Mouse (Mus musculus): ENCODE data around the gene Vapa.

Gene Vapa

DNA sequence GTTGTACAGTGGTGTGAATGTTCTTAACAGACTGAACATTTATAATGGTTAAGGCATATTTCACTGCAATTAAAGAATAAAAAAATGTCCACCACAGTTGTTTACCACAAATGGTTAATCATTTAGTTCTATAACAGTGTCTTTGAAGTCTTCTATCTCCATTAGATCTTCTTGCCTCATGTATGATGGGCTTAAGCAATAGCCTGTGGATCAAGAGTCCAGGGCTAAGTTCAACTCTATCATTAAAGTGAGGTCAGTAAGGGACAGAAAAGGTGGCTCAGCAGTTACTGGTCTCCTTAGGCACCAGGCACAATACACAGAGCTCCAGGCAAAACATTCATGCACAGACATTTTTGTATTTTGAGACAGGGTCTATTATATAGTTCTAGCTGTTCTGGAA, 9.8 kb upstream of the Vapa start:
- no peak for DNase-seq

DNA sequence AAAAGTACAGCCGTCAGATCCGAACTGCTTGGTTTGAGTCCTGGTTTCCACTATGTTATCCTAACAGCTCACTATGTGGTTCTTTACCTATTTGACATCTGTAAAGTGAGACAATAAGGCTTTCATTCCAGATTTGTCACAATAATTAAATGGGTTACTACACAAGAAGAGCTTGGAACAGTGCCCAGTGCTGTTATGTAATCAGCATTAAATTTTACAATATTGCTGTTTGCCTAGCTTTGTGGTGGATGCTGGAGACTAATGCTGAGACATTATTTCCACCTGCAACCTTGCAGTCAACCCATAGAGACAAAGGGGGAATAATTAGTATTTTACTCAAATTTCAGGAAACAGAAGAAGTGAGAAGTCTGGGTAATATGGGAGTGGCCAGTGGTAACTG, 5.1 kb upstream of the Vapa start:
- DNase-seq = no peak

GRCm38 (mm10) chr17:65615678-65616077, 2.3 kb upstream of the Vapa start:
- no peak for DNase-seq

DNA sequence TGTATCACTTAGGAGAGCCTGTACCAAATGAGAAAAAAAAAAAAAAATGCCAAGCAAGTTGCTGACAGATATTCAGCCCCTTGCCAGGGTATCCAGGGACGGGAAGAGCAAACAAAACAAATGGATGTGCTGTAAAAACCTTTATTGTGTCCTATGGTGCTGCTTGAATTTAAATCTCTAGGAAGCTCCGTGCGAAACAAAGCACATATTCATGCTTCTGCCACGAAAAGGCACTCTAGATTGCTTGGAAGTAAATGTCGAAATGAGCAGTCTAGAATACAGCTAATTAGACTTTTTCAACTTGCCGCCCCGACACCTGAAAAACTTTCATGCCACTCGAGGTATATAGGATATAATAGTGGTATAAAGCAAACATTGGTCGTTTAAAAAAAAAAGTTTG, 1.1 kb upstream of the Vapa start:
- no peak for DNase-seq

DNA sequence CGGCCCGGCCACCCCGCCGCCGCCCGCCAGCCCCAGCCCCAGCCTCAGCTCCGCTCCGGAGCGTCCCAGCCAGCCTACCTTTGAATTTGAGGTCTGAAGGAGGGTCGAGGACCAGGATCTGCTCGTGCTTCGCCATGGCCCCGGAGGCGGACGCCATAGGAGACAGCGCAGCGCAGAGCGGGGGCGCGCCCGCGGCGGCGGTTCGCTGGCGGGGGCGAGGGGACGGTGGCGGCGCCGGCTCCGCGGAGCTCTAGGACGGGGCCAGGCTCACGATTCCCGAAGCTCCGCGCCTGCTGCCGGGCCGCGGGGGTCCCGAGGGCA, 253 bp downstream of the Vapa start:
- no peak for DNase-seq

DNA sequence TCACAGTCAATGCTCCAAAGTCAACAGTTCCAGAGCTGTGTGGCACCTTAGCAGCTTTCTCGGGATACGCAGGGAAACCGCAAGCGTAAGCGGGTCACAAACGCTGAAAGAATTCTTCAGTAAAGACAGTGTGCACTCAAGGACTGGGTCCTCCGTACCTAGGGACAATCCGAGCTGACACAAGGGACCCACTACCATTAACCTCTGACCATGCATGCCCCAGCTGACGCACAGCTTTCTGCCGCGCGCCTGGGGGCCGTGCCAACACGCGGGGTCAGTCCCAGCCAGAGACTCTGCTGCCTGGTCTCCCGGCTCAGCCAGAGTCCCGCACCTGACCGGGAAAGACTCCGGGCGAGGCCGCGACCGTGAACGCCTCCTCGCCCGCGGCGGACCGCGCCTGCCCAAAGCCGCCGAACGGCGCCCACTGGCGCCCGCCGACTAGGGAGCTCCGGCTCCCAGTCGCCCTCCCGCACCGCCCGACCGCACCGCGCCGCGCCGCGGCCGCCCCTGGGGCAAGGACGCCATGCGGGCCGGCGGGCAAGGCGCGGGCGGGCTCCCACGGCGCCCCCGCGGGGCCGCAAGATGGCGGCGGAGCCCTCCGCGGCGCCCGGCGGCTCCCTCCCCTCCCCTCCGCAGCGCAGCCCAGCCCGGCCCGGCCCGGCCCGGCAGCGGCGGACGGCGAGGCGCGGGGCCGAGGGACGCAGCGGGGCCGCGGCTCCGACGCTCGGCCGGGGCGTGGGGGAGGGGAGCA, 789 bp downstream of the Vapa start:
- peak; percentile 28 for DNase-seq

- no peak for DNase-seq
These were observed 1.6 kb downstream of the Vapa start for GRCm38 (mm10) chr17:65611721-65612120.

- DNase-seq = no peak
These were observed 4.6 kb downstream of the Vapa start for GRCm38 (mm10) chr17:65608743-65609142.

GRCm38 (mm10) chr17:65608312-65608687, 5.1 kb downstream of the Vapa start:
- DNase-seq = no peak

DNA sequence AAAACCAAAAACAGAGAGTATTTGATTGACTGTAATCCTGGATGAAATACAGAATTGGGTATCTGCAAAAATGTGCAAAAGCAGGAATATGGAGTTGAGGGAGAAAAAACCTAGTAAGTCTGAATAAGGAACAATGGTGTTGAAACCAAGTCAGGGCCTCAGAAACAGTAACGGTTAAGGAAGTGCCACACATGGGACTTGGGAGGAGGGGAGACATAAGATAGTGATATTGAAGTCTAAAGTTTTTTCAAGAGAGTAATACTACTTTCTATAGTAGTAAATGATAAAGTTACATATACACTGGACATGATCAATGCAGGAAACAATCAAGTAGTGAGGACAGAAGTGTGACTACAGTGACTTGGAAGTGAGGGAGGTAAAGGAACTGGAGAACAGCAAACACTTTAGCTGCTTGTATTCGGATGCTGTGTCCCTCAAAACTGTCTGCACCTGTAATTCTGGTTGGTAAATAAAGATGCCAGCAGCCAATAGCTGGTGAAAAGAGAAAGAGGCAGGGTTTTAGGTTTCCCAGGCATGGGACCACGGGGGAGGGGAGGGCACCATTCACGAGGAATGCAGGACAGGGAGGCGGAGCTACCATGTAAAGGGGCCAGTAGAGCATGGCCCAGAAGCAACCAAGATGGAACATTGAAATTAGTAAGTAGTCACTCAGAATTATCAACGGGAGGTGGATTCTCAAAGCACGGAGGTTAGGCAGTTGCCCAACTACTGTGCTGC, 5.6 kb downstream of the Vapa start:
- no peak for DNase-seq

DNA sequence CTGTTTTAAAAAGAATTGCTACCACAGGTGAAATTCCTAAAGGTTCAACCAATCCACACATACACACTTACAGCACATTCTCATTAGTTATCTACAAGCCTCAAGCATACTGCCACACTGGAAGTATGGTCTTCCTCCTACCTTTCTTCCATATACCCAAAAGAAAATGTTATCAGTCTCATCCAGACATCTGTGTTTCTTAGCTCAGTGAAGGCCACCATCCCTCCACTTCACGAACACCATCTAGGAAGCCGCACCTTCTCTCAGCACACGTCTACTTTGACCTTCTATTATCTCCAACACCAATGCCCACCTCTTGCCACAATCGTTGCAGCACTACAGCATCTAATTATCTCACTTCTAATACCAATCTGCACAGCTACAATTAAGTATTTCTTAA, 7.3 kb downstream of the Vapa start:
- DNase-seq = no peak

GRCm38 (mm10) chr17:65604892-65605291, 8.5 kb downstream of the Vapa start:
- DNase-seq = no peak

GRCm38 (mm10) chr17:65604315-65604714, 9.0 kb downstream of the Vapa start:
- DNase-seq = no peak

DNA sequence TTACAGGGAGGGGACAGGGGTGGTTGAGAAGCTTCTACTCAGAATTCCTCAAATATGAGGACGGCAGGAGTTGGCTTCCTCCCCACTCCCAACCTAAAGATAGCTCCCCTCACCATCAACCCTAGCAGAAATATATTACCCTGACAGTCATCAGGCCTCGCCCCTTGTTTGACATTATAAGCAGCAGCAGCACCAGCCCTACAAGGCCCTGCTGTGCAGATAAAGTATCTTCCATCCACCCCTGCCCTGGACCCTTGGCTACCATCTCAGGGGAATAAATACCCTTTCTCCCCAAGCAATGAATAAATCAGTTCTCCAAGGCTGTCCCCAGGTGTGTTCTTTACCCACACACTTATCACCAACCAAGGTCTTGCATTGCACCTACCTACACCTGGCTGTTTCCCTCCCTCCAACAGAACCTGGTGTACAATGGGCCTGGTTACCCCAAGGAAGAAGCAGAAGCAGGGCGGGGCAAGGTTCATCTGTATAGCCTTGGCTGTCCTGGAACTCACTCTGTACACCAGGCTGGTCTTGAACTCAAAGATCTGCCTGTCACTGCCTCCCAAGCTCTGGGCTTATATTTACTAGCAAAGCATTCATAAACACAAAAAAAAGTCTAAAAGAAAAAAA, 15.4 kb downstream of the Vapa start:
- DNase-seq = no peak

DNA sequence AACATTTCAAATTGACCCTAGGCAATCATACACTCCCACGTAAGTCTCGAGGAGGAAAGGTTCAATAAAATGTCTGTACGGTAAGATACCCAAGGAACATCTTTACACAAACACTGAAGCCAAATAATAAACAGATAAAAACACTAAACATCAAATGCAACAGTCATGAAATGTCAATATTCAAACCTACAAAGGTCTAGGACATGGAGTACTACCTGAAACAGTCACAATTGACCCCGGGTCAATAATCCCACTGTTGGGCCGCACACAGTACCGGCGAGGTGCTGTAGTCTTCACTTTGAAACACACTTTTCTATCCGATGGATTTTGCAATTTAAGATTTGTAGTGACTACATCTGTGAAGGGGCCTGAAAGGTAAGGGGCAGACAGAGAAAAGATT, 18.7 kb downstream of the Vapa start:
- DNase-seq = no peak

DNA sequence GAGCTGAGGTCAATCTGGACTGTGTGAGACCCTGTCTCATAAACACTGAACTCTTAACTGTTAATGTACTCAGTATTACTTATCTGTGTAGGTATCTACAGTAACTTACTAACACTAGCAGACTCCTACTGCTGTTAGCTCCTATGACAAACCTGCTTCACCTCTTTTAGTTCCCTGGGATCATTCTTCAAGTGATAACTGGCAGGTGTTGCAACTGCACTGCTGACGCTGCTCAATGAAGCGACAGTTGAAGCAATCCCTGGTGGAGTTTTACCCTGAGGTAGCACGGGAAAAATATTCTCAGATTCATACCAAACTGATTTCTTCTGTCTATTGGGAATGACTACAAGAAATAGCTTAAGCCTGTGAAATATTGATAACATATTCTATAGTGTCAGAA, 26.5 kb downstream of the Vapa start:
- no peak for DNase-seq

DNA sequence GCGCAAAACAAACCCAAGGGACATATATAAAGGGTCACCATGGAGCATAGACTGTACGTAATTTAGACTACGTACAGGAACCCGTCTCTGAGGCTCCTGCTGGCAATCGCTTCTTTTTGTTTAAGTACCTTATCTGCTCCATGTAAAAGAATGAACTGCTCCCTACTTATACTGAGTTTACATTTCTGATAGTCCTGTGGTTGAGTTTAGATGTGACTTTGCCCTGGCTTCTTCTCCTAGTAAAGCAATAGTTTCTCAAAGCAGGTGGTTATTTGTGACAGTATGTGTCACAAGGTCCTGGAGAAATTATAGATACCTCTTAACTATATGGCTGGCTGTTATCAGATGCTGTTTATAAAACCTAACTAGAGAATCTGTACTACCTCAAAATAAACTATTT, 31.9 kb downstream of the Vapa start:
- no peak for DNase-seq

GRCm38 (mm10) chr17:65579766-65580165, 33.6 kb downstream of the Vapa start:
- DNase-seq = no peak

DNA sequence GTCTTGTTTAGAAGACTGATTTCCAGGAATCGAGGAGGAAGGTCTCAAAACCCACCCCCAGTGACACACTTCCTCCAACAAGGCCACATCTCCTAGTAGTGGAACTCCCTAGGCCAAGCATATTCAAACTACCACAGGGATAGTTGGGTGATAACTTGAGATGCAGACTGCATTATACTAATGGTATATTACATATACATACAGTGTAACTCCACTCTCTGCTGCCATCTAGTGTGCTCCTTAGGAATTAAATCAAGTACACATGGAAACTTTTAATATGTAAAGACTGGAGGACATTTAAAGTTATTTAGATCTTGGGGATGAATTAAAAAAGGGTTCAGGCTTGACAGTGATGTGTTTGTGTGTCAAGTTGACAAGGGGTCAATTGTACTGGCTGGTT, 38.0 kb downstream of the Vapa start:
- no peak for DNase-seq

GRCm38 (mm10) chr17:65574850-65575249, 38.5 kb downstream of the Vapa start:
- DNase-seq = no peak

GRCm38 (mm10) chr17:65571866-65572265, 41.5 kb downstream of the Vapa start:
- no peak for DNase-seq

GRCm38 (mm10) chr17:65571466-65571865, 41.9 kb downstream of the Vapa start:
- DNase-seq = no peak

DNA sequence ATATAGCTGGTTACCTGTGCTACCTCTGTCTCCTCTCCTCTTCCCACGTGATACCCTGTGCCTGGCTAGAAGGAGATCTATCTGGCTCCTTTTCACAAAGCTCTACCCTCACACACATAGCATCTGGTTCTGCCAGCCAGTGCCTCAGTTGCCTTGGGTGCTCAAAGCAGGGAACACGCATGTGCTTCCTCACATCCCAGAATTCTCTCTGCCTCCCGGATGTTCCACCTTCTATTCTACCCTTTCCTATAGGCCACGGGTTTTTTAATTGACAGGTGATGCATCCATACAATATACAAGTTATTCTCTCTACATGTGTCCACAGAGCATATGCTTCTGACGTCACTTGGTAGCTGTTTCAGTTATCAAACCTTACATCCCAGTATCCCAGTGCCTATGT, 49.2 kb downstream of the Vapa start:
- DNase-seq = no peak

DNA sequence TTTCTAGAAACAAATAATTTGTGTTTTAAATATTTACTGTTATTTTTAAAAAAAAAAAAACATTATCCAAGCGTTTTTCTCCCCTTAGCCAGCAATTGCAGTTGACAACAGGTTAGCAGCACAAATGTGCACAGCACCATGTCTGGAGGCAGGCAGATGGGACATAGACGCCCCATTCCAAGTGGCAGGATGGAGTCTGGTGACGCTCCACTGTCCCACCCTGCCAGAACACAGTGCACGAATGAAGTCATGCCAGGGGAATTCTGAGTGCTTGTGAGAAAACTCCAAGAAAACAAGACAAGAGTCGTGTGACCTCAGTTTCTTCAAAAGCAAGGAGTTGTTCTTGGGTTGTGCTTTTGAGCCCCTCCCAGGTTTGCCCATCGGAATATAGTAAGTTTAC, 50.0 kb downstream of the Vapa start:
- DNase-seq = no peak
